Mouse (Mus musculus) c-Kit-positive CD71-negative TER-119-negative erythroid progenitor cells, embryonic 14.5 days (primary cell): ENCODE results near the gene Nlrx1.

ENCODE experiments used
- DNase-seq: peaks from one replicate; pipeline ENCODE4 v3.0.0-alpha.2; 2013; ENCODE audit warnings: low read depth

Gene Nlrx1

GRCm38 (mm10) chr9:44268027-44268360 lies 405 bp downstream of the Nlrx1 start:
- peak; percentile 82 for DNase-seq

- no peak for DNase-seq
Measured at GRCm38 (mm10) chr9:44267319-44268026, 926 bp downstream of the Nlrx1 start.

GRCm38 (mm10) chr9:44266478-44267226 lies 1.7 kb downstream of the Nlrx1 start:
- DNase-seq: no peak

GRCm38 (mm10) chr9:44261388-44261787 lies 7.0 kb downstream of the Nlrx1 start:
- DNase-seq: no peak

GRCm38 (mm10) chr9:44259014-44259413 lies 9.4 kb downstream of the Nlrx1 start:
- no peak for DNase-seq

GRCm38 (mm10) chr9:44256213-44256612 lies 12.2 kb downstream of the Nlrx1 start:
- DNase-seq: no peak

GRCm38 (mm10) chr9:44255136-44255521 lies 13.3 kb downstream of the Nlrx1 start:
- no peak for DNase-seq

GRCm38 (mm10) chr9:44254508-44255135 lies 13.8 kb downstream of the Nlrx1 start:
- DNase-seq: no peak

- DNase-seq: no peak
Measured at GRCm38 (mm10) chr9:44253441-44253840, 15.0 kb downstream of the Nlrx1 start.

- no peak for DNase-seq
Measured at GRCm38 (mm10) chr9:44251314-44251713, 17.1 kb downstream of the Nlrx1 start, which contains the start of gene Pdzd3. Gene Pdzd3, minus strand, starts transcription at chr9:44251471.

GRCm38 (mm10) chr9:44250445-44250844 lies 18.0 kb downstream of the Nlrx1 start:
- no peak for DNase-seq

- DNase-seq: no peak
Measured at GRCm38 (mm10) chr9:44249181-44250146, 18.9 kb downstream of the Nlrx1 start.

GRCm38 (mm10) chr9:44247907-44248306 lies 20.5 kb downstream of the Nlrx1 start:
- no peak for DNase-seq

- no peak for DNase-seq
Measured at GRCm38 (mm10) chr9:44243621-44244020, 24.8 kb downstream of the Nlrx1 start.

- no peak for DNase-seq
Measured at GRCm38 (mm10) chr9:44241418-44241817, 27.0 kb downstream of the Nlrx1 start.

GRCm38 (mm10) chr9:44240911-44241310 lies 27.5 kb downstream of the Nlrx1 start:
- no peak for DNase-seq

GRCm38 (mm10) chr9:44240399-44240798 lies 28.0 kb downstream of the Nlrx1 start, which contains the start of gene Ccdc153:
Gene Ccdc153, plus strand, starts transcription at chr9:44240676.
- DNase-seq: no peak

- peak; percentile 52 for DNase-seq
Measured at GRCm38 (mm10) chr9:44239447-44239846, 29.0 kb downstream of the Nlrx1 start.

GRCm38 (mm10) chr9:44238501-44239190 lies 29.8 kb downstream of the Nlrx1 start:
- no peak for DNase-seq

GRCm38 (mm10) chr9:44237128-44237527 lies 31.3 kb downstream of the Nlrx1 start:
- DNase-seq: no peak

GRCm38 (mm10) chr9:44236601-44237000 lies 31.8 kb downstream of the Nlrx1 start:
- no peak for DNase-seq
